In genomic region chr12:102201516-102201915, GRCm38 (mm10) we compare ENCODE assay signal across 13 mouse cellular contexts.
A peak's percentile ranks its signal among the peaks of the same experiment; 100 is the strongest.
DNase-seq lines count a peak whose midpoint lies in the region; ATAC-seq and TF ChIP-seq lines count a peak whose summit lies in the region.
"Had no signal": no experiment of that assay in that cellular context is flagged by ENCODE, and none has a peak within 500 bp of the region (broad histone marks: within the 10 kb centered on the region; RNA-seq: fewer than 3 reads in every experiment).

No protein-coding gene starts in this region.

- H3K9ac ChIP-seq in forebrain, embryonic 16.5 days (replicated peaks; ENCODE audit: low read depth, low read length), result no peak overlapping the region
- H3K9ac ChIP-seq in midbrain, postnatal 0 days (replicated peaks; ENCODE audit: low read length, poor library complexity, severe bottlenecking), result no peak overlapping the region

- TF ChIP-seq CTCF in midbrain, postnatal 0 days (IDR thresholded peaks at IDR 0.05), result no peak

- DNase-seq in cerebellum, postnatal 14 days, result peak; percentile 25 to 41
- DNase-seq in cerebellum, adult 9-11 months, result no peak
- peak; percentile 54 for DNase-seq in layer of hippocampus, adult 9-11 months
- DNase-seq in layer of hippocampus, postnatal 10 days (ENCODE audit: low spot score in 2 of 2), result no peak
- peak; percentile 51 for DNase-seq in midbrain, postnatal 0 days (ENCODE audit: low spot score)
- DNase-seq in urinary bladder, adult 2 months (ENCODE audit: low spot score), result no peak
- DNase-seq in urinary bladder, postnatal 10 days (ENCODE audit: low spot score), result no peak
- DNase-seq: adrenal gland, postnatal 10 days; embryo, embryonic 11 days; kidney, postnatal 36 days; lung, postnatal 14 days had no signal

- 20% methylated on average over 4 of the region's 4 CpGs for WGBS in forebrain, embryonic 16.5 days
- WGBS in midbrain, postnatal 0 days, result 31% methylated on average over 4 of the region's 4 CpGs

- no peak overlapping the region for H3K4me2 ChIP-seq in forebrain, embryonic 16.5 days (ENCODE audit: low read length)
- H3K4me2 ChIP-seq in midbrain, postnatal 0 days (ENCODE audit: low read depth, low read length, poor library complexity, severe bottlenecking), result no peak overlapping the region

- peak overlapping the region; percentile 70 for H3K27ac ChIP-seq in forebrain, embryonic 16.5 days (ENCODE audit: low read length)
- H3K27ac ChIP-seq in midbrain, postnatal 0 days (ENCODE audit: low read depth, low read length), result peak overlapping the region; percentile 26; the same call in 1 of the 2 replicates

- H3K4me3 ChIP-seq in forebrain, embryonic 16.5 days (replicated peaks; ENCODE audit: low read length), result no peak overlapping the region
- no peak overlapping the region for H3K4me3 ChIP-seq in midbrain, postnatal 0 days (ENCODE audit: low read depth, low read length)

- H3K36me3 ChIP-seq in forebrain, embryonic 16.5 days (ENCODE audit: control insufficient read depth, insufficient read depth), result no peaks in the 10 kb centered on the region
- H3K36me3 ChIP-seq in midbrain, postnatal 0 days (ENCODE audit: insufficient read depth, low read length), result no peaks in the 10 kb centered on the region

- ATAC-seq in forebrain, embryonic 16.5 days, result peak; percentile 85
- peak; percentile 44; the same call in 1 of the 2 replicates for ATAC-seq in midbrain, postnatal 0 days (ENCODE audit: low FRiP score)
- ATAC-seq: intestine, embryonic 16.5 days had no signal

- H3K9me3 ChIP-seq in forebrain, embryonic 16.5 days (ENCODE audit: control insufficient read depth, low read length), result no peaks in the 10 kb centered on the region
- no peaks in the 10 kb centered on the region for H3K9me3 ChIP-seq in midbrain, postnatal 0 days (ENCODE audit: low read length)

- H3K27me3 ChIP-seq in forebrain, embryonic 16.5 days (replicated peaks; ENCODE audit: control insufficient read depth, insufficient read depth, low read length), result no peaks in the 10 kb centered on the region
- H3K27me3 ChIP-seq in midbrain, postnatal 0 days (ENCODE audit: insufficient read depth, low read length), result no peaks in the 10 kb centered on the region

- peaks cover 17% of the 10 kb centered on the region for H3K4me1 ChIP-seq in forebrain, embryonic 16.5 days (replicated peaks; ENCODE audit: control insufficient read depth, insufficient read depth, low read length)
- no peaks in the 10 kb centered on the region for H3K4me1 ChIP-seq in midbrain, postnatal 0 days (ENCODE audit: insufficient read depth, low read length)

Comparison
In these comparisons a context has a peak if more than half of its experiments do, and no peak if none do; other contexts are left out.
1. DNase-seq: peak in cerebellum, postnatal 14 days (2 of 2), layer of hippocampus, adult 9-11 months (single experiment) and midbrain, postnatal 0 days (single experiment); none in cerebellum, adult 9-11 months (single experiment), layer of hippocampus, postnatal 10 days (0 of 2), urinary bladder, adult 2 months (single experiment) and urinary bladder, postnatal 10 days (single experiment).